Mouse (Mus musculus) adrenal gland, postnatal 4 days (tissue): Measurements from ENCODE around the gene AI464131. TPM values are rescaled to one million over a fixed set of nuclear protein-coding genes. Genes with fewer than 3 reads are reported as not detected.

Experiments used
- DNase-seq, 2 experiments: peaks; one replicate each; pipeline ENCODE4 v3.0.0; 2021 to 2022; ENCODE audit warnings: low spot score in 2 of 2, mixed read lengths in 2 of 2
- long read RNA-seq, 2 experiments: library from polyadenylated mRNA; stranded (forward); transcript quantifications; one replicate each; pipeline ENCODE4 v2.0.0; 2021
- total RNA-seq, 2 experiments: library from RNA; stranded (reverse); gene quantifications; 2 replicates each; pipeline ENCODE4 v1.2.3; 2021

The AI464131 gene
- 10 to 100 TPM; 11.1 to 12.2 TPM for total RNA-seq
- long read RNA-seq, experiment 1, full-length matches to known transcripts = 6 of 7 reads
- long read RNA-seq, experiment 1, partial matches to known transcripts = 0 of 7 reads
- long read RNA-seq, experiment 1, other reads (novel, unspliced or antisense) = 1 of 7 reads
- long read RNA-seq, experiment 2, full-length matches to known transcripts = 7 of 13 reads
- long read RNA-seq, experiment 2, partial matches to known transcripts = 6 of 13 reads
- long read RNA-seq, experiment 2, other reads (novel, unspliced or antisense) = 0 of 13 reads

GRCm38 (mm10) chr4:41502986-41503412 lies at the start of gene AI464131:
AI464131 (minus strand) TSS chr4:41503076.
- peak; percentile 95 to 99 for DNase-seq

GRCm38 (mm10) chr4:41552529-41552928 lies 49.7 kb upstream of the AI464131 start:
- DNase-seq = peak; percentile 46 to 60

- DNase-seq = no peak
Measured at GRCm38 (mm10) chr4:41547086-41547485, 44.2 kb upstream of the AI464131 start.

DNA sequence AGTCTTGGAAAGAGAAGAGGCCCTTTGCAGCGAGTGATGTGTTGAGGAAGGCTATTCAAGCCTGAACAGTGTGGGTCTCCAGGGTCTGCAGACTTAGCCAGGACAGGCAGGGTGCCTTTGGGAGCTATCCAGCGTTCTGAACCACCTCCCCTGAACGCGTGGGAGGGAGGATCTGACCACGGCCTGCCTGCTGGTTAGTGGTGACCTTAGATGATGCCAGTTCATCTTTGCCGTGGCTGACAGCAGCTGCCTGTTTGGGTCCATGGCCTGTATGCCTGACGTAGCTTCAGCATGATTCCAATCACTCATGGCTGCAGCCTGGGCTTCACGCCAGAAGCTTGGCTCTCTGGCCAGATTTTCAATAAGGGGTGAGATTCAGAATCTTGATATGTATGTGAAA lies 43.1 kb upstream of the AI464131 start:
- DNase-seq = peak; percentile 9 to 35

GRCm38 (mm10) chr4:41542136-41542535 lies 39.3 kb upstream of the AI464131 start:
- no peak for DNase-seq

DNA sequence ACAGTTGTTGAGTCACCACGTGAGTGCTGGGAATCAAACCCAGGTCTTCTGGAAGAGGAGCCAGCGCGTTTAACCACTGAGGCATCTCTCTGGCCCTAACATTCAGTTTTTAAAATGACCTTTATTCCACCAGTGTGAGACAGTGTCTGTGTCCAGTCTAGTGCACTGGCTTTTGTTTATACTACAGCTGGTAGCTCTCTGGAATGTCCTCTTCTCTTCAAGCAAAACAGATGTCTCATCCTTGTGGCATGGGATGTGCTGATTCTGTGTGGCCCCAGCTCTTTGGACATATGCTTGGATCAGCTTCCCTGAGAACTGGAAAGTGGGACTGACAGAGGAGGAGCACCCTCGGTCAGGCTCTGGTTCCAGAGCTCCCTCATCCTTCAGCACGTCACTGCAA lies 32.0 kb upstream of the AI464131 start:
- DNase-seq = no peak

DNA sequence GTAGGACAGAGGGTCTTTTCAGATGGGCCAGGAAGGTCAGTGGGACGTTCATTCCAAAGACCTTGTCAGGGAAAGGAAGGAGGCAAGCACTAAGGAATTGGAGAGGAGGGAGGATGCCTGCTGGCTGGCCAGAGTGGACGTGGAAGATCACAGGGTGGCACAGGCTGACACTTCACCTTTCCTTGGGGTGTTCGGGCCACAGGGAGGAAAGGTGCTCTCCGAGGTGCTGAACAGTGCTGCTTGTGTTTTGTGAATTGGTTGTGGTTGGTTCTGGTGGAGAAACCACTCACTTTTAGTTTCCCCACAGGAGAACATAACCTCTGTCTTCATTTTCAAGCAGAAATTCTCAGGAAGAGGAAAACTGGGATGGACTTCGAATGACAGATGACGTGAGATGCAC lies 29.5 kb upstream of the AI464131 start:
- no peak for DNase-seq

DNA sequence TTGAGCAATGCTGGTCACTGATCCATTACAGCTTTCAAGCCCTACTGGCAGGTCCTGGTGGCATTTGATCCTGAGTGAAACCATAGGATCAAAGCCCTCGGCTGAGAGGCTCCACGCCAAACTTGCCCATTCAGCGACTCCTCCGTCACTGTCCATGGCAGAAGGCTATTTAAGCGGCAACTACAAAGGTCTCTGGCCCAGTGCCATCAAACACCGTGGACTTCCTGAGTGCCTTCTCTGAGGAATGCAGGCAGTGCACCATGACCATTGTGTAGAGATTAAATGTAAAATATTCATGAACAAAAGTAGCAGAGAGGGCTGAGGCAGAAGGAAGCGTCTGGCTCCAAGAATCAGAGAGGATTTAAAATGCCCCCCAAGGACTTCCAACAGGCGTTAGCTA lies 25.1 kb upstream of the AI464131 start:
- DNase-seq = no peak

GRCm38 (mm10) chr4:41527076-41527475 lies 24.2 kb upstream of the AI464131 start:
- no peak for DNase-seq

DNA sequence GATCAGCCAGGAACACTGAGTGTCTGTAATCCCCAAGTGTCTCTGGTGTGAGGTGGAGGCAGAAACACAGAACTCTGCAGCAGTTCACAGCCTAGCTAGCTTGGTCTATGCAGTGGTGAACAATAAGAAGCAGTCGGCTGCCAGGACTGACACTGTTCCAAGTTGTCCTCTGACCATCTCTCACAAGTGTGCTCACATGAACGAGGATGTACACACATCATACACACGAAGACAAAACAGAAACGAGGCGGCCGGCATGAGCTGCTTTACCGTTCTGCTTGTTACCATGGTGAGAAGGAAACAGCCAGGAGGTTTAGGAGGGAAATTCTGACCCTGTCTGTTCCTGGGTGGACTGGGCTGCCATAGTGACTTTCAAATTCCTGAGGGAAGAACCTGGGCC lies 23.7 kb upstream of the AI464131 start:
- DNase-seq = no peak

- DNase-seq = no peak
Measured at GRCm38 (mm10) chr4:41524829-41525228, 22.0 kb upstream of the AI464131 start.

GRCm38 (mm10) chr4:41523839-41524238 lies 21.0 kb upstream of the AI464131 start:
- DNase-seq = no peak

GRCm38 (mm10) chr4:41522788-41523187 lies 19.9 kb upstream of the AI464131 start:
- no peak for DNase-seq

DNA sequence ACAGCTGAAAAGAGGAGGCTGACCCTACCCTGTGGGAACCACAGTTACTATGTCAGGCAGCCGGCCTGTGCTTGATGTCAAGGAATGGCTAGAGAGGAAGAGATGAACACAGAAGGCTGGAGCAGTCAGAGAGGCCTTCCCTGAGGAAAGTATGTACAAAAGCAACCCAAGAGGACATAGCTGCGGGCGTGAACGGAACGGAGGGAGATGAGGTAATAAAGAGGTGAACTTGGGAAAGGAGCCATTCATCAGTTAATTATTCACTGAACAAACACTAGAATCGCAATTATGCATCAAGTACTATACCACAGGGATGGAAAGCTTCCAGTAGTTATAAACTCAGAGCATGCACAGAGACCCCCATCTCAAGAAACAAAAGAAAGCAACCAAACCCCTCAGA lies 19.3 kb upstream of the AI464131 start:
- DNase-seq = no peak

DNA sequence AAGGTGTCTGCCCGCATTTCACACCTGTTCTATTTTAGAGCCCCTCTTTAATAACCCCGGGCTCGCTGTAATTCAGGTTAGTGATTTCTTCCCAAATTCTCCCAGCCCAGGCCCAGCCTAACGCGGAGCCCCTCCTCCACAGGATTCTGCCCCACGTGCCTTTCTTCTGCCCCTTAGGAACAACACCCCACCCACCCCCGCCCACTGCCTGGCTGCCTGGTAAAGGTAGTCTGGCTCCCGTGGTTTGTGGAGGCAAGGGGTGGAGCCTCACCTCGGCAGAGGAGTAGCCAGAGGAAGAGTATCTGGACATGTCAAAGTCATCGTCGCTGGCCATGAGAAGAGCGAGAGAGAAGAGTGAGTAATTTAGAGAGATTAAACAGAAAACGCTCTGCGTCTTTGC lies 17.8 kb upstream of the AI464131 start:
- no peak for DNase-seq

- no peak for DNase-seq
Measured at GRCm38 (mm10) chr4:41519195-41519594, 16.3 kb upstream of the AI464131 start.

DNA sequence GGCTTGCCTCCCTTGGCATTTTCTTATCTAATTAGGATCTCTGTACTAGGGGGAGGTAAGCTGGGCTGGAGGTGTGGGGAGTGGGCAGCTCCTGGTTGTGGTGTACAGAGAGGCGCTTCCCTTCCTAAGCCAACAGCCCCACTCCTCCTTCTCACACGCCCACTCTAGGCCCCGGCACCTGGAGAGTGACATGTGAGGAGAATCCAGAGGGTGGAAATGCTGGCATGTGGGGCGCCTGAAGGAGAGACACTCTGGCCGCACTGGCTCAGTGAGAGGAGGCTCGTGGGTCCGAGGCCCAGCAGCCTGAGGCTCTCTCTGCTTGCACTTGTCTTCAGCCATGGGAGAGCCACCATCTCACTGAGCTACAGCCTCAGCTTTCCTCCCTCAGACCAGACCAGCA lies 15.5 kb upstream of the AI464131 start:
- no peak for DNase-seq

- DNase-seq = no peak
Measured at GRCm38 (mm10) chr4:41517233-41517632, 14.4 kb upstream of the AI464131 start, which contains the start of gene 1110017D15Rik. 1110017D15Rik (minus strand) TSS chr4:41517333.

GRCm38 (mm10) chr4:41513714-41514113 lies 10.8 kb upstream of the AI464131 start:
- DNase-seq = no peak

GRCm38 (mm10) chr4:41513309-41513708 lies 10.4 kb upstream of the AI464131 start:
- no peak for DNase-seq

DNA sequence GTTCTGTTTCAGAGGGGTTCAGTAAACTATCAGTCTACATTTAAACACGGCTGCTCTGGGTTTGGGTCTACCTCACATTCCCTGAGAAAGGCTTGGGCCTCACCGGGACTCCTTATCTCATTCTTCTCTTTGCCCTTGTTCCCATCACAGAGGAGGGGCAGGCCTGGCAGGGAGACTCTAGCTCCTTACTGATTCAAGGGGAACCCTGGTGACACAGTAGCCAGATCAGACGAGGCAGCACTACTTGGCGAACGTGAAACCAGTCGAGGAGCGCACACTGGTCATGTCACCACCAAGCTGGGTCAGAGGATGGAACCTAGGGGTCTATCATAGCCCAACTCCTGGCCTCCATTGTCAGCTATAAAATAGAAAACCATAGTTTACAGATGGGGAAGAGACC lies 5.1 kb upstream of the AI464131 start:
- no peak for DNase-seq

- no peak for DNase-seq
Measured at GRCm38 (mm10) chr4:41507326-41507924, 4.5 kb upstream of the AI464131 start.

GRCm38 (mm10) chr4:41506906-41507305 lies 4.0 kb upstream of the AI464131 start:
- DNase-seq = peak; percentile 59 to 71
